Mouse (Mus musculus): Measurements from ENCODE around the gene Slc30a1. TPM values are rescaled to one million over a fixed set of nuclear protein-coding genes. Genes with fewer than 3 reads are reported as not detected.

Slc30a1 gene
- total RNA-seq, 2 experiments from 2014 or later = 21.9 to 26.4 TPM

- no peak for DNase-seq
- intact Hi-C loops (cut with DNase I) = no loop called here
Measured at GRCm38 (mm10) chr1:191932286-191932985, 25.9 kb downstream of the Slc30a1 start.

GRCm38 (mm10) chr1:191932986-191933632, 26.5 kb downstream of the Slc30a1 start:
- intact Hi-C loops (cut with DNase I) = no loop called here
- no peak for DNase-seq

GRCm38 (mm10) chr1:191943638-191944037, 37.1 kb downstream of the Slc30a1 start:
- intact Hi-C loops (cut with DNase I) = no loop called here
- no peak for DNase-seq

GRCm38 (mm10) chr1:191945341-191945740, 38.8 kb downstream of the Slc30a1 start:
- intact Hi-C loops (cut with DNase I) = no loop called here
- no peak for DNase-seq

- intact Hi-C loops (cut with DNase I) = no loop called here
- no peak for DNase-seq
Measured at GRCm38 (mm10) chr1:191945756-191946155, 39.2 kb downstream of the Slc30a1 start.

- intact Hi-C loops (cut with DNase I) = no loop called here
- peak in 1 of 2 experiments; percentile 40 for DNase-seq
Measured at GRCm38 (mm10) chr1:191946261-191946660, 39.7 kb downstream of the Slc30a1 start.

GRCm38 (mm10) chr1:191946835-191947234, 40.3 kb downstream of the Slc30a1 start:
- intact Hi-C loops (cut with DNase I) = no loop called here
- DNase-seq = no peak

GRCm38 (mm10) chr1:191947796-191948195, 41.2 kb downstream of the Slc30a1 start:
- intact Hi-C loops (cut with DNase I) = no loop called here
- no peak for DNase-seq

GRCm38 (mm10) chr1:191948600-191948999, 42.0 kb downstream of the Slc30a1 start:
- intact Hi-C loops (cut with DNase I) = no loop called here
- DNase-seq = no peak

- intact Hi-C loops (cut with DNase I) = no loop called here
- DNase-seq = no peak
Measured at GRCm38 (mm10) chr1:191950611-191951010, 44.0 kb downstream of the Slc30a1 start.

- DNase-seq = no peak
- intact Hi-C loops (cut with DNase I) = no loop called here
Measured at GRCm38 (mm10) chr1:191952733-191953335, 46.3 kb downstream of the Slc30a1 start.

- intact Hi-C loops (cut with DNase I) = no loop called here
- peak; percentile 39 to 40 for DNase-seq
Measured at GRCm38 (mm10) chr1:191955101-191955500, 48.5 kb downstream of the Slc30a1 start.

- intact Hi-C loops (cut with DNase I) = no loop called here
- peak; percentile 37 to 53 for DNase-seq
Measured at GRCm38 (mm10) chr1:191956261-191956660, 49.7 kb downstream of the Slc30a1 start.

GRCm38 (mm10) chr1:191956871-191957270, 50.3 kb downstream of the Slc30a1 start:
- peak; percentile 40 to 48 for DNase-seq
- intact Hi-C loops (cut with DNase I) = no loop called here

- intact Hi-C loops (cut with DNase I) = no loop called here
- DNase-seq = peak in 1 of 2 experiments; percentile 40
Measured at GRCm38 (mm10) chr1:191957321-191957720, 50.8 kb downstream of the Slc30a1 start.

GRCm38 (mm10) chr1:191960946-191961345, 54.4 kb downstream of the Slc30a1 start:
- intact Hi-C loops (cut with DNase I) = no loop called here
- DNase-seq = no peak

Other genes starting within 250 kb of the Slc30a1 start
- gene Lpgat1, start 188.9 kb upstream of the Slc30a1 start, total RNA-seq (2021) = 10 to 100 TPM; 84.8 to 91.7 TPM
- 1 to 10 TPM; 2.6 to 4.1 TPM for gene Nek2, start 85.3 kb upstream of the Slc30a1 start, total RNA-seq (2021)
- under 1 TPM; 0.45 to 0.51 TPM for gene Rd3, start 70.6 kb downstream of the Slc30a1 start, total RNA-seq (2021)
- gene Traf5, start 185.8 kb downstream of the Slc30a1 start, total RNA-seq (2021) = 10 to 100 TPM in 1 of 2 experiments, 1 to 10 TPM in 1; 9.1 to 10.5 TPM
- gene Rcor3, start 231.3 kb downstream of the Slc30a1 start, total RNA-seq (2021) = 10 to 100 TPM; 31.9 to 40.9 TPM

All from heart, postnatal 14 days (tissue).